ENCODE assay signal across 9 mouse cellular contexts in the genomic region with DNA sequence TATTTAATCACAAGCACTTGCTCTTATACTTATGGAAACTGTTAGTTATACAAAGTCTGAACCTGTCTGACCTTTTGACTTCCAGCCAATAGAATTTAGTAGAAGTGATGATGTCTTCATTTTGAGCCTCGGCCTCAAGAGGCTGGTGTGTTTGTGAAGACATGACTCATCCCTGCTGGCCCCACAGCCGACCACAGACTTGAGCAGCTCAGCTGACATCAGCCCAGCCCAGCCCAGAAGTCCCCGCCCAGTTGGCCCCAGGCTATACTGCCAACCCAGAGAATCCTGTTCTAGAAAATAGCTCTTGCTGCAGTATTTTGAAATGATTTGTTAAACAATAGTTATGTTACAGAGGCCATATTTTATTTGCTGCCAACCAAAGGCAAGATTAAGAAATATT.
DNase-seq lines count a peak whose midpoint lies in the region; ATAC-seq and TF ChIP-seq lines count a peak whose summit lies in the region.
"Had no signal": no experiment of that assay in that cellular context is flagged by ENCODE, and none has a peak within 500 bp of the region (broad histone marks: within the 10 kb centered on the region; RNA-seq: fewer than 3 reads in every experiment).

No protein-coding gene starts in this region.

- no peaks in the 10 kb centered on the region for H3K9me3 ChIP-seq in intestine, embryonic 14.5 days (ENCODE audit: control insufficient read depth, low read length)
- H3K9me3 ChIP-seq in midbrain, embryonic 15.5 days = no peaks in the 10 kb centered on the region
- H3K9me3 ChIP-seq: embryonic facial prominence, embryonic 12.5 days had no signal

- H3K27me3 ChIP-seq in spleen, adult 2 months (ENCODE audit: control insufficient read depth, insufficient read depth, low read length) = no peaks in the 10 kb centered on the region
- no peaks in the 10 kb centered on the region for H3K27me3 ChIP-seq in intestine, embryonic 14.5 days (replicated peaks; ENCODE audit: control insufficient read depth, insufficient read depth, low read length)
- no peaks in the 10 kb centered on the region for H3K27me3 ChIP-seq in midbrain, embryonic 15.5 days (replicated peaks)
- H3K27me3 ChIP-seq: embryonic facial prominence, embryonic 12.5 days had no signal

- no peak for TF ChIP-seq CTCF in spleen, adult 2 months (IDR thresholded peaks at IDR 0.05; ENCODE audit: extremely low read depth, insufficient read depth, insufficient read length, insufficient replicate concordance)

- intact Hi-C loops in left cerebral cortex, postnatal 36 days (cut with DNase I) = no loop called here

- no peak overlapping the region for H3K4me3 ChIP-seq in spleen, adult 2 months (ENCODE audit: extremely low read depth, insufficient read depth, insufficient read length)
- H3K4me3 ChIP-seq in intestine, embryonic 14.5 days (ENCODE audit: low read depth, low read length) = no peak overlapping the region
- H3K4me3 ChIP-seq in midbrain, embryonic 15.5 days = no peak overlapping the region
- H3K4me3 ChIP-seq: embryonic facial prominence, embryonic 12.5 days had no signal

- no peaks in the 10 kb centered on the region for H3K4me1 ChIP-seq in spleen, adult 2 months (ENCODE audit: control insufficient read depth, insufficient read depth, insufficient read length)
- no peaks in the 10 kb centered on the region for H3K4me1 ChIP-seq in intestine, embryonic 14.5 days (replicated peaks; ENCODE audit: control insufficient read depth, insufficient read depth, low read length)
- no peaks in the 10 kb centered on the region for H3K4me1 ChIP-seq in midbrain, embryonic 15.5 days
- H3K4me1 ChIP-seq: embryonic facial prominence, embryonic 12.5 days had no signal

- H3K4me2 ChIP-seq in intestine, embryonic 14.5 days (ENCODE audit: low read length) = no peak overlapping the region
- no peak overlapping the region for H3K4me2 ChIP-seq in midbrain, embryonic 15.5 days
- H3K4me2 ChIP-seq: embryonic facial prominence, embryonic 12.5 days had no signal

- H3K36me3 ChIP-seq in spleen, adult 2 months (ENCODE audit: control insufficient read depth, insufficient read depth, low read length) = no peaks in the 10 kb centered on the region
- no peaks in the 10 kb centered on the region for H3K36me3 ChIP-seq in intestine, embryonic 14.5 days (ENCODE audit: control insufficient read depth, insufficient read depth, low read length)
- no peaks in the 10 kb centered on the region for H3K36me3 ChIP-seq in midbrain, embryonic 15.5 days (replicated peaks)
- H3K36me3 ChIP-seq: embryonic facial prominence, embryonic 12.5 days had no signal

- H3K9ac ChIP-seq in intestine, embryonic 14.5 days (ENCODE audit: low read length) = no peak overlapping the region
- no peak overlapping the region for H3K9ac ChIP-seq in midbrain, embryonic 15.5 days
- H3K9ac ChIP-seq: embryonic facial prominence, embryonic 12.5 days had no signal

- TF ChIP-seq POLR2A in spleen, adult 2 months (IDR thresholded peaks at IDR 0.05; ENCODE audit: low read depth, low read length) = no peak

- peak; percentile 15 to 53 for DNase-seq in spleen, adult 2 months (ENCODE audit: low read depth in 1 of 2, low spot score in 2 of 2)
- no peak for DNase-seq in spleen, postnatal 14 days (ENCODE audit: low spot score in 2 of 2)
- DNase-seq in c-Kit-positive CD71-positive TER-119-positive erythroid progenitor cells, embryonic 14.5 days (ENCODE audit: low spot score) = peak; percentile 7
- no peak for DNase-seq in intestine, embryonic 14.5 days (ENCODE audit: low spot score)
- DNase-seq in layer of hippocampus, postnatal 10 days (ENCODE audit: low spot score in 2 of 2) = no peak
- DNase-seq in left cerebral cortex, postnatal 36 days (ENCODE audit: low spot score in 2 of 2) = no peak

- WGBS in spleen, adult 2 months = 16% methylated on average over 3 of the region's 3 CpGs
- 33% methylated on average over 3 of the region's 3 CpGs for WGBS in intestine, embryonic 14.5 days
- 48% methylated on average over 3 of the region's 3 CpGs for WGBS in midbrain, embryonic 15.5 days

- H3K27ac ChIP-seq in spleen, adult 2 months (ENCODE audit: insufficient read depth, low read length) = no peak overlapping the region
- H3K27ac ChIP-seq in intestine, embryonic 14.5 days (ENCODE audit: low read depth) = no peak overlapping the region
- no peak overlapping the region for H3K27ac ChIP-seq in midbrain, embryonic 15.5 days
- H3K27ac ChIP-seq: embryonic facial prominence, embryonic 12.5 days had no signal

- ATAC-seq in intestine, embryonic 14.5 days (replicated peaks; ENCODE audit: low FRiP score, low TSS enrichment, low read depth) = 0 out of 2 replicates have a peak, but pooled peaks have one; percentile 55
- ATAC-seq in monocyte, adult 5-6 weeks (replicated peaks; ENCODE audit: insufficient number of reproducible peaks, low FRiP score, low TSS enrichment, poor library complexity, severe bottlenecking) = peak; percentile 97
- ATAC-seq in midbrain, embryonic 15.5 days (replicated peaks) = no peak

Comparison
In these comparisons a context has a peak if more than half of its experiments do, and no peak if none do; other contexts are left out.
1. DNase-seq: peak in spleen, adult 2 months (2 of 2) and c-Kit-positive CD71-positive TER-119-positive erythroid progenitor cells, embryonic 14.5 days (single experiment); none in spleen, postnatal 14 days (0 of 2), intestine, embryonic 14.5 days (single experiment), layer of hippocampus, postnatal 10 days (0 of 2) and left cerebral cortex, postnatal 36 days (0 of 2).